ENCODE assay signal across 26 mouse cellular contexts in genomic region chr14:79607352-79607751, GRCm38 (mm10). TPM values are rescaled to one million over a fixed set of nuclear protein-coding genes. Genes with fewer than 3 reads are reported as not detected.
DNase-seq lines count a peak whose midpoint lies in the region; ATAC-seq and TF ChIP-seq lines count a peak whose summit lies in the region.
"Had no signal": no experiment of that assay in that cellular context is flagged by ENCODE, and none has a peak within 500 bp of the region (broad histone marks: within the 10 kb centered on the region; RNA-seq: fewer than 3 reads in every experiment).

No protein-coding gene starts in this region.

- peak; percentile 63 for ATAC-seq in forebrain, postnatal 0 days
- no peak for ATAC-seq in forebrain, embryonic 12.5 days (ENCODE audit: low FRiP score)
- ATAC-seq: activated CD4-positive, CD25-positive, alpha-beta regulatory T cell, adult 4 months; forebrain, embryonic 13.5 days; forebrain, embryonic 15.5 days; Patski had no signal

- peaks cover 62% of the 10 kb centered on the region for H3K36me3 ChIP-seq in forebrain, postnatal 0 days (ENCODE audit: insufficient read depth)
- H3K36me3 ChIP-seq in forebrain, embryonic 12.5 days (replicated peaks): peaks cover 76% of the 10 kb centered on the region
- peaks cover 14% of the 10 kb centered on the region for H3K36me3 ChIP-seq in splenic B cell, adult 2 months (ENCODE audit: control insufficient read depth, insufficient read depth, low read length, poor library complexity, severe bottlenecking)

- no peak for TF ChIP-seq CTCF in forebrain, postnatal 0 days (IDR thresholded peaks at IDR 0.05; ENCODE audit: low read depth)
- no peak for TF ChIP-seq CTCF in layer of hippocampus, adult 2 months (conservative IDR thresholded peaks at IDR 0.05)

- no peak overlapping the region for H3K27ac ChIP-seq in forebrain, postnatal 0 days (ENCODE audit: low read depth, low read length)
- no peak overlapping the region for H3K27ac ChIP-seq in forebrain, embryonic 12.5 days
- peak overlapping the region; percentile 43 for H3K27ac ChIP-seq in layer of hippocampus, adult 2 months
- H3K27ac ChIP-seq: embryonic facial prominence, embryonic 13.5 days; embryonic facial prominence, embryonic 15.5 days; forebrain, embryonic 10.5 days; forebrain, embryonic 13.5 days; forebrain, embryonic 15.5 days had no signal

- H3K4me2 ChIP-seq in forebrain, postnatal 0 days (ENCODE audit: low read depth): no peak overlapping the region
- H3K4me2 ChIP-seq in forebrain, embryonic 12.5 days: no peak overlapping the region
- H3K4me2 ChIP-seq: embryonic facial prominence, embryonic 13.5 days; embryonic facial prominence, embryonic 15.5 days; forebrain, embryonic 13.5 days; forebrain, embryonic 15.5 days had no signal

- no peaks in the 10 kb centered on the region for H3K9me3 ChIP-seq in forebrain, postnatal 0 days (ENCODE audit: low read length)
- H3K9me3 ChIP-seq in forebrain, embryonic 12.5 days: no peaks in the 10 kb centered on the region
- H3K9me3 ChIP-seq: embryonic facial prominence, embryonic 13.5 days; embryonic facial prominence, embryonic 15.5 days; forebrain, embryonic 10.5 days; forebrain, embryonic 13.5 days; forebrain, embryonic 15.5 days; G1E had no signal

- H3K9ac ChIP-seq in forebrain, postnatal 0 days: no peak overlapping the region
- no peak overlapping the region for H3K9ac ChIP-seq in forebrain, embryonic 12.5 days
- H3K9ac ChIP-seq: embryonic facial prominence, embryonic 13.5 days; embryonic facial prominence, embryonic 15.5 days; forebrain, embryonic 13.5 days; forebrain, embryonic 15.5 days had no signal

- no peak overlapping the region for H3K4me3 ChIP-seq in forebrain, postnatal 0 days (ENCODE audit: low read depth, low read length)
- H3K4me3 ChIP-seq in forebrain, embryonic 12.5 days (replicated peaks): no peak overlapping the region
- no peak overlapping the region for H3K4me3 ChIP-seq in layer of hippocampus, adult 2 months
- H3K4me3 ChIP-seq: embryonic facial prominence, embryonic 13.5 days; embryonic facial prominence, embryonic 15.5 days; erythroblast, embryonic 14.5 days; forebrain, embryonic 10.5 days; forebrain, embryonic 13.5 days; forebrain, embryonic 15.5 days had no signal

- no peak for DNase-seq in forebrain, postnatal 0 days
- no peak for DNase-seq in layer of hippocampus, adult 2 months (ENCODE audit: low spot score in 2 of 2)
- no peak for DNase-seq in layer of hippocampus, postnatal 10 days (ENCODE audit: low spot score in 2 of 2)
- peak; percentile 9 for DNase-seq in splenic B cell, adult 2 months (ENCODE audit: low read depth, low spot score)
- no peak for DNase-seq in cerebellum, adult 18-20 months
- DNase-seq: adrenal gland, adult 8-10 months; adrenal gland, postnatal 14 days; adrenal gland, postnatal 36 days; cerebellum, adult 11-12 months; cerebellum, adult 8-10 months; cerebellum, adult 9-11 months; cerebellum, postnatal 14 days; cerebellum, postnatal 36 days; embryo, embryonic 11 days had no signal

- H3K4me1 ChIP-seq in forebrain, postnatal 0 days (ENCODE audit: insufficient read depth): no peaks in the 10 kb centered on the region
- no peaks in the 10 kb centered on the region for H3K4me1 ChIP-seq in forebrain, embryonic 12.5 days
- H3K4me1 ChIP-seq: embryonic facial prominence, embryonic 13.5 days; embryonic facial prominence, embryonic 15.5 days; forebrain, embryonic 10.5 days; forebrain, embryonic 13.5 days; forebrain, embryonic 15.5 days had no signal

- 83% methylated on average over 4 of the region's 4 CpGs for WGBS in forebrain, postnatal 0 days
- WGBS in forebrain, embryonic 12.5 days: 95% methylated on average over 4 of the region's 4 CpGs

- no peaks in the 10 kb centered on the region for H3K27me3 ChIP-seq in forebrain, postnatal 0 days (ENCODE audit: insufficient read depth, low read length)
- no peaks in the 10 kb centered on the region for H3K27me3 ChIP-seq in forebrain, embryonic 12.5 days
- no peaks in the 10 kb centered on the region for H3K27me3 ChIP-seq in splenic B cell, adult 2 months (ENCODE audit: control insufficient read depth, insufficient read depth, low read length, poor library complexity, severe bottlenecking)
- H3K27me3 ChIP-seq: embryonic facial prominence, embryonic 13.5 days; embryonic facial prominence, embryonic 15.5 days; forebrain, embryonic 13.5 days; forebrain, embryonic 15.5 days; Patski had no signal

RNA-seq across cellular contexts. Expression of gene Sugt1, which starts 19.9 kb away (rescaled TPM):
- 41.5 and 50.9 TPM in 2 replicates for total RNA-seq in forebrain, postnatal 0 days (2014; rRNA removed)
- 93.7 and 107 TPM in 2 replicates for polyA plus RNA-seq in forebrain, postnatal 0 days (2015; fragmentation: Nextera tagmentation; extraction: Ambion mirVana)
- 135 and 137 TPM in 2 replicates for polyA plus RNA-seq in forebrain, embryonic 12.5 days (2016; fragmentation: Nextera tagmentation; extraction: Ambion mirVana)
- total RNA-seq in layer of hippocampus, adult 2 months (2021): 10 to 100 TPM; 89.7 to 92.1 TPM
- 10 to 100 TPM; 89.6 to 95.4 TPM for total RNA-seq in layer of hippocampus, postnatal 10 days (2021)

RNA-seq across cellular contexts. Expression of gene Cnmd, which starts 54.6 kb away (rescaled TPM):
- total RNA-seq in forebrain, postnatal 0 days (2014; rRNA removed): 0.62 and 6.8 TPM in 2 replicates
- polyA plus RNA-seq in forebrain, postnatal 0 days (2015; fragmentation: Nextera tagmentation; extraction: Ambion mirVana): 3.4 and 5.5 TPM in 2 replicates
- 6.9 and 8.6 TPM in 2 replicates for polyA plus RNA-seq in forebrain, embryonic 12.5 days (2016; fragmentation: Nextera tagmentation; extraction: Ambion mirVana)
- total RNA-seq in layer of hippocampus, adult 2 months (2021): 1 to 10 TPM; 1.5 to 1.8 TPM
- total RNA-seq in layer of hippocampus, postnatal 10 days (2021): 1 to 10 TPM; 2.5 to 3.0 TPM
- total RNA-seq: common myeloid progenitor, adult 5-6 weeks had no signal
- polyA plus RNA-seq: activated CD4-positive, CD25-positive, alpha-beta regulatory T cell, adult 4 months; C2C12; erythroblast, embryonic 14.5 days; G1E had no signal
